Mouse (Mus musculus) lung, postnatal 25 days (tissue): ENCODE data around the gene Zpr1.
A peak's percentile ranks its signal among the peaks of the same experiment; 100 is the strongest.
"Not testable (repeated sequence)": the region's sequence is repeated elsewhere in the genome, so short reads cannot be mapped to it uniquely, and the experiment has no call there.

Experiments
- DNase-seq: peaks from one replicate; pipeline ENCODE4 v3.0.0; 2022; ENCODE audit warnings: low spot score

The Zpr1 gene

GRCm38 (mm10) chr9:46261131-46261530 lies 11.7 kb upstream of the Zpr1 start:
- DNase-seq, result no peak

GRCm38 (mm10) chr9:46268343-46268873 lies 4.5 kb upstream of the Zpr1 start, which contains the start of gene Apoa5:
Apoa5 (plus strand) TSS chr9:46268633.
- DNase-seq, result no peak

- DNase-seq, result no peak
These were observed 3.7 kb upstream of the Zpr1 start for GRCm38 (mm10) chr9:46269125-46269524.

GRCm38 (mm10) chr9:46270782-46271181 lies 2.1 kb upstream of the Zpr1 start:
- no peak for DNase-seq

GRCm38 (mm10) chr9:46272070-46272469 lies 794 bp upstream of the Zpr1 start:
- DNase-seq, result no peak

- no peak for DNase-seq
These were observed 1.6 kb downstream of the Zpr1 start for GRCm38 (mm10) chr9:46274494-46274893.

GRCm38 (mm10) chr9:46282631-46283436 lies 10.0 kb downstream of the Zpr1 start, which contains the start of gene Bud13:
Bud13 (plus strand) TSS chr9:46283008.
- peak; percentile 94 for DNase-seq

GRCm38 (mm10) chr9:46298381-46298780 lies 25.5 kb downstream of the Zpr1 start:
- no peak for DNase-seq

- peak; percentile 34 for DNase-seq
These were observed 29.3 kb downstream of the Zpr1 start for GRCm38 (mm10) chr9:46302142-46302541.

GRCm38 (mm10) chr9:46309121-46309520 lies 36.3 kb downstream of the Zpr1 start:
- no peak for DNase-seq

- peak; percentile 65 for DNase-seq
These were observed 41.6 kb downstream of the Zpr1 start for GRCm38 (mm10) chr9:46314507-46314906.

GRCm38 (mm10) chr9:46314921-46315320 lies 42.1 kb downstream of the Zpr1 start:
- no peak for DNase-seq

- DNase-seq, result no peak
These were observed 43.0 kb downstream of the Zpr1 start for GRCm38 (mm10) chr9:46315807-46316365.

GRCm38 (mm10) chr9:46316388-46316787 lies 43.5 kb downstream of the Zpr1 start:
- DNase-seq, result no peak

GRCm38 (mm10) chr9:46316909-46317308 lies 44.0 kb downstream of the Zpr1 start:
- DNase-seq, result no peak

GRCm38 (mm10) chr9:46317957-46318356 lies 45.1 kb downstream of the Zpr1 start:
- DNase-seq, result no peak

GRCm38 (mm10) chr9:46319886-46320285 lies 47.0 kb downstream of the Zpr1 start, which contains the start of gene 4931429L15Rik:
4931429L15Rik (minus strand) TSS chr9:46319986.
- not testable (repeated sequence) for DNase-seq

GRCm38 (mm10) chr9:46320461-46320860 lies 47.6 kb downstream of the Zpr1 start:
- DNase-seq, result no peak

- no peak for DNase-seq
These were observed 54.0 kb downstream of the Zpr1 start for GRCm38 (mm10) chr9:46326694-46327405.

- DNase-seq, result no peak
These were observed 55.1 kb downstream of the Zpr1 start for GRCm38 (mm10) chr9:46327706-46328571.

- no peak for DNase-seq
These were observed 55.8 kb downstream of the Zpr1 start for GRCm38 (mm10) chr9:46328572-46329249.
